20 mouse cellular contexts compared by ENCODE assay signal in genomic region chr9:44199580-44199979, GRCm38 (mm10). TPM values are rescaled to one million over a fixed set of nuclear protein-coding genes. Genes with fewer than 3 reads are reported as not detected.
A peak's percentile ranks its signal among the peaks of the same experiment; 100 is the strongest.
DNase-seq lines count a peak whose midpoint lies in the region; ATAC-seq and TF ChIP-seq lines count a peak whose summit lies in the region.
"Had no signal": no experiment of that assay in that cellular context is flagged by ENCODE, and none has a peak within 500 bp of the region (broad histone marks: within the 10 kb centered on the region; RNA-seq: fewer than 3 reads in every experiment).

No protein-coding gene starts in this region.

- peak; percentile 11 for DNase-seq in kidney, postnatal 0 days (ENCODE audit: low spot score)
- DNase-seq in kidney, postnatal 10 days = no peak
- DNase-seq in 3T3-L1 (ENCODE audit: low read depth, low spot score) = peak; percentile 8
- peak; percentile 4 for DNase-seq in embryo, embryonic 10.5 days (ENCODE audit: low spot score)
- peak; percentile 77 for DNase-seq in lung, postnatal 0 days (ENCODE audit: low spot score)
- DNase-seq in cerebellum, adult 18-20 months = no peak
- DNase-seq in layer of hippocampus, adult 11-12 months (ENCODE audit: low spot score) = no peak
- DNase-seq: gastrocnemius, postnatal 25 days; heart, postnatal 14 days; right cerebral cortex, adult 18-20 months; thymus, adult 18-20 months had no signal

- H3K27me3 ChIP-seq in kidney, postnatal 0 days (ENCODE audit: insufficient read depth, low read length) = no peaks in the 10 kb centered on the region
- no peaks in the 10 kb centered on the region for H3K27me3 ChIP-seq in lung, postnatal 0 days (replicated peaks; ENCODE audit: insufficient read depth, low read length)
- H3K27me3 ChIP-seq: embryonic facial prominence, embryonic 12.5 days; hindbrain, embryonic 13.5 days; limb, embryonic 13.5 days had no signal

- no peak for ATAC-seq in kidney, postnatal 0 days (replicated peaks; ENCODE audit: low FRiP score, low read depth)
- peak; percentile 69 for ATAC-seq in lung, postnatal 0 days
- ATAC-seq: CD4-positive, CD25-positive, alpha-beta regulatory T cell, adult 4 months; intestine, postnatal 0 days had no signal

- H3K4me2 ChIP-seq in kidney, postnatal 0 days (ENCODE audit: low read length) = no peak overlapping the region
- H3K4me2 ChIP-seq in lung, postnatal 0 days (replicated peaks; ENCODE audit: low read depth, low read length) = no peak overlapping the region
- H3K4me2 ChIP-seq: embryonic facial prominence, embryonic 12.5 days; heart, embryonic 11.5 days; hindbrain, embryonic 13.5 days; limb, embryonic 13.5 days had no signal

- no peak overlapping the region for H3K9ac ChIP-seq in kidney, postnatal 0 days (ENCODE audit: low read depth, low read length)
- no peak overlapping the region for H3K9ac ChIP-seq in lung, postnatal 0 days (replicated peaks; ENCODE audit: low read depth)
- H3K9ac ChIP-seq: embryonic facial prominence, embryonic 12.5 days; hindbrain, embryonic 13.5 days; limb, embryonic 13.5 days had no signal

- TF ChIP-seq EP300 in lung, postnatal 0 days (IDR thresholded peaks at IDR 0.05) = peak; percentile 56; the same call in 1 of the 2 replicates

- no peaks in the 10 kb centered on the region for H3K9me3 ChIP-seq in kidney, postnatal 0 days (replicated peaks; ENCODE audit: low read length)
- H3K9me3 ChIP-seq in lung, postnatal 0 days (ENCODE audit: low read length) = no peaks in the 10 kb centered on the region
- H3K9me3 ChIP-seq: embryonic facial prominence, embryonic 12.5 days; hindbrain, embryonic 13.5 days had no signal

- no peak for TF ChIP-seq CTCF in kidney, postnatal 0 days (IDR thresholded peaks at IDR 0.05; ENCODE audit: low read depth)
- no peak for TF ChIP-seq CTCF in lung, postnatal 0 days (IDR thresholded peaks at IDR 0.05)

- no peak overlapping the region for H3K4me3 ChIP-seq in kidney, postnatal 0 days (replicated peaks; ENCODE audit: low read depth, low read length)
- no peak overlapping the region for H3K4me3 ChIP-seq in lung, postnatal 0 days (ENCODE audit: low read depth, low read length)
- H3K4me3 ChIP-seq: embryonic facial prominence, embryonic 12.5 days; hindbrain, embryonic 13.5 days; limb, embryonic 13.5 days had no signal

- peak overlapping the region; percentile 22; the same call in 1 of the 2 replicates for H3K27ac ChIP-seq in kidney, postnatal 0 days
- no peak overlapping the region for H3K27ac ChIP-seq in lung, postnatal 0 days (ENCODE audit: low read length)
- H3K27ac ChIP-seq: embryonic facial prominence, embryonic 12.5 days; hindbrain, embryonic 13.5 days; limb, embryonic 13.5 days had no signal

- H3K4me1 ChIP-seq in kidney, postnatal 0 days (replicated peaks; ENCODE audit: insufficient read depth, low read length) = no peaks in the 10 kb centered on the region
- H3K4me1 ChIP-seq in lung, postnatal 0 days (ENCODE audit: insufficient read depth, low read depth, low read length) = peaks cover 3% of the 10 kb centered on the region; the same call in 1 of the 2 replicates
- H3K4me1 ChIP-seq: embryonic facial prominence, embryonic 12.5 days; hindbrain, embryonic 13.5 days; limb, embryonic 13.5 days had no signal

- 0 out of 2 replicates have a peak, but pooled peaks cover 16% of the 10 kb centered on the region for H3K36me3 ChIP-seq in kidney, postnatal 0 days (ENCODE audit: insufficient read depth, low read length)
- no peaks in the 10 kb centered on the region for H3K36me3 ChIP-seq in lung, postnatal 0 days (ENCODE audit: insufficient read depth, low read length)

RNA-seq across cellular contexts. Expression of gene Cbl, which starts 34.3 kb away (rescaled TPM):
- 9.9 and 10.4 TPM in 2 replicates for polyA plus RNA-seq in kidney, postnatal 0 days (2015; fragmentation: Nextera tagmentation; extraction: Ambion mirVana)
- polyA plus RNA-seq in lung, postnatal 0 days (2015; fragmentation: Nextera tagmentation; extraction: Ambion mirVana) = 6.8 and 9.3 TPM in 2 replicates

RNA-seq across cellular contexts. Expression of gene Ccdc153, which starts 40.9 kb away (rescaled TPM):
- not detected in 2 replicates for polyA plus RNA-seq in kidney, postnatal 0 days (2015; fragmentation: Nextera tagmentation; extraction: Ambion mirVana)
- 59.6 and 60.0 TPM in 2 replicates for polyA plus RNA-seq in lung, postnatal 0 days (2015; fragmentation: Nextera tagmentation; extraction: Ambion mirVana)
- polyA plus RNA-seq: CD4-positive, CD25-positive, alpha-beta regulatory T cell, adult 4 months; embryonic facial prominence, embryonic 12.5 days; G1E; heart, embryonic 11.5 days; hindbrain, embryonic 13.5 days; intestine, postnatal 0 days; limb, embryonic 13.5 days; liver, embryonic 16.5 days; small intestine, adult 2 months had no signal

RNA-seq across cellular contexts. Expression of gene Pdzd3, which starts 51.7 kb away (rescaled TPM):
- 16.0 and 16.7 TPM in 2 replicates for polyA plus RNA-seq in kidney, postnatal 0 days (2015; fragmentation: Nextera tagmentation; extraction: Ambion mirVana)
- 0.13 TPM in 1 of 2 replicates, not detected in the other for polyA plus RNA-seq in lung, postnatal 0 days (2015; fragmentation: Nextera tagmentation; extraction: Ambion mirVana)
- polyA plus RNA-seq: CD4-positive, CD25-positive, alpha-beta regulatory T cell, adult 4 months; G1E; heart, embryonic 11.5 days had no signal

Comparison
In these comparisons a context has a peak if more than half of its experiments do, and no peak if none do; other contexts are left out.
1. DNase-seq: peak in kidney, postnatal 0 days (single experiment), 3T3-L1 (single experiment), embryo, embryonic 10.5 days (single experiment) and lung, postnatal 0 days (single experiment); none in kidney, postnatal 10 days (single experiment), cerebellum, adult 18-20 months (0 of 2) and layer of hippocampus, adult 11-12 months (single experiment).
2. RNA of gene Ccdc153, which starts 40.9 kb away (polyA plus RNA-seq): 59.6 to 60.0 TPM in lung, postnatal 0 days; not detected in kidney, postnatal 0 days; every median in the first group is over 10 times any median in the second.
3. RNA of gene Pdzd3, which starts 51.7 kb away (polyA plus RNA-seq): 16.0 to 16.7 TPM in kidney, postnatal 0 days; 0.13 TPM in lung, postnatal 0 days; every median in the first group is over 10 times any median in the second.